Mouse (Mus musculus) lung, postnatal 14 days (tissue): ENCODE measurements around the gene Rpl18a.
A peak's percentile ranks its signal among the peaks of the same experiment; 100 is the strongest.

Experiments
- DNase-seq: peaks from one replicate; pipeline ENCODE4 v3.0.0; 2021

Rpl18a gene

GRCm38 (mm10) chr8:70897021-70897680 lies at the start of gene Rpl18a:
Gene Rpl18a (minus strand): TSS chr8:70897412.
- peak; percentile 92 for DNase-seq

DNA sequence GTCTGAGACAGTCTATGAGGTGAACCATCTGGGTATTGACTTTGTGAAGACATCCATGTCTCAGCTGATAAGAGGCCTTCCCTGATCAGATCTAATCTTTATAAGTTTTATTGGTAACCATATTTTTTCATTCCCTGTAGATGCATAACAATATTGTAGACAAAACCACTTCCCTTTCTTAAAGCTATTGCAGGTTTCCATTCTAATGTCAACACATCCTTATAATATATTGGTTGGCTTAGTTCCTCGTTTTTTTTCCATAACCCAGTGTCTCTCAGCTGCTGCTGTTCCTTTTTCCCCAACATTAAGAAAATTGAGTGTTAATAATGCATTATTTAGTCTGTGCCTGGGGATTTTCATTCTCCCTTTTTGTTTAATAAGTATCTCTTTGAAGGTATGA lies 46.0 kb upstream of the Rpl18a start:
- no peak for DNase-seq

DNA sequence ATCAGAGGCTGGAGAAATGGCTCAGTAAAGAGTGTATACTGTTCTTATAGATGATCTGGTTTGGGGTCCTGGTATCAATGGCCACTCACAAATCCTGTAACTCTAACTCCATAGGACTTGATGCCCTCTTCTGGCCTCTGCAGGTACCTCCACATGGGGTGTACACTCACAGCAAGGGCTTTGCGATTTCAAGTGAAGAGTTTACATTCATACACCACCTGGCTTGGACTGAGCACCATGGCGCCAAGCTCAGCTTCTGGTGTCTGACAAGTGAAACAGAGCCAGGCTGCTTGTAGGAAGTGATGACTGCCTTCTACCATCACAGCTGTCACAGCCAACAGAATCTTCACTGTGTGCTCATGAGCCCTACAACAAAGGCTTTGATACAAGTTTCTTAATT lies 44.3 kb upstream of the Rpl18a start:
- no peak for DNase-seq

DNA sequence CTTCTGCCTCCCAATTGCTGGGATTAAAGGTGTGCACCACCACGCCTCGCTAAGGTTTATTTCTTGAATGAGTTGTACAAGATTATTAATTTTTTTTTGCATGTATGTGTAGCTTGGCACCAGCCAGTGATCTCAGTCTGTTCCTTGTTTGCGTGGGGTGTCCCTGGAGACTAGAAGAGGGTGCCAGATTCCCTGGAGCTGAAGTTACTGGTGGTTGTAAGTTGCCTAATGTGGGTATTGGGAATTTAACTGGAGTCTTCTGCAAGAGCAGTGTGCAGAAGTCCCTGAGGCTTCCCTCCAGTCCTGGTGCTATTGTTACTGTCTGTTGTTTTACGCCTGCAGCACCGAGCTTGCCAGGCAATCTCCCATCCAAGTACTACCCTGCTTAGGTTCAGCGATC lies 40.0 kb upstream of the Rpl18a start:
- no peak for DNase-seq

DNA sequence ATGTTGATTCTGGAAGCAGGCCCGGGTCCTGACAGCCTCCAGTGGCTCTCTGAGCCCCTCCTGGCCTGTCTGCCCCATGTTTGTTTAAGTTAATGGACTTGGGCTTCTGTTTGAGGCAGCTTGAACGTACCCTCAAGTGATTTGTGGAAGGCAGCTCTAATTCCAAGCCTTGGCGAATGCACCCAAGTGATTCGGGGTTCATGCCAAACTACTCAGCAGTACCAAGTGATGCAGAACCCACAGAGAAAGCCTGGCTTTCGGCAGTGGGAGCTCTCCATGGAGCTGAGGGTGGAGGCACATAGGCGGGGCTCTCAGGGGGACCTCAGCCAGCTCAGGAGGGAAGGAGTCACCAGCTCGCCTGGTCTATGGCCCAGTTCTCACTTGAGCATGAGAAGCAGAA lies 37.6 kb upstream of the Rpl18a start:
- no peak for DNase-seq

GRCm38 (mm10) chr8:70933036-70933435 lies 35.8 kb upstream of the Rpl18a start:
- no peak for DNase-seq

- DNase-seq, result no peak
These were observed 34.5 kb upstream of the Rpl18a start for GRCm38 (mm10) chr8:70931731-70932130.

GRCm38 (mm10) chr8:70928778-70929322 lies 31.6 kb upstream of the Rpl18a start:
- no peak for DNase-seq

DNA sequence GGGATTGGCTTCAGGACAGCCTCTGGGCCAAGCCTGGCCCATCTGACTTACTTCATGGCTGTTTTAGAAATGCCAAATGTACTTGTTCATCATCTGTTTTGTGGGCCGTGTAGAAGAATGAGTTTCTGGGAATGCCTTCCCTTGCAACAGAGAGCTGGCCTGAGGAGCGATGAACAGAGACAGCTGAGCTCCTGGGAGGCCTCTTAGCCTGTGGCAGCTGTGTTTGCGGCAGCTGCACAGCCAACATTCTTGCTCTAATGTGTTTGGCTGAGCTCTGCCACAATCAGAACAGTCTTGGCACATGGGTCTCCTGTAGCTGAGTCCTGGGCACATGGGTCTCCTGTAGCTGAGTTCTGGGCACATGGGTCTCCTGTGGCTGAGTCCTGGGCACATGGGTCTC lies 30.9 kb upstream of the Rpl18a start:
- DNase-seq, result no peak

DNA sequence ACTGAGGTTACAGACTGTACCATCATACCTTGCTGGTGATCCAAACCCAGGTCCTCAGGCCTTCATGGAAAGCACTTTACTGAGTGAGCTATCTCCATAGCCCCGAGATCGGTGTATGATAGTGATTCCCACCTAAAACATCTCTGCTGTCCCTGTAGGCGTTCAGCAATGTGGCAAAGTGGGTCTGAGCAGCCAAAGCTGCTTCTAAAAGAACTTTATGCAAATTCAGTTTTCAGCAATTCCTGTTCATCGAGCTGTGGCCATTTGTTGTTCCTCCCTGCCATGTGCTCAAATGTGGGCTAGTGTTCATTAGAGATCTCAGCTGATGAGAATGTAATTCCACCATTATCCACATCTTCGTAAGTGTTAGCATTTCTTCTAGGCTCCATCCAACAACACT lies 29.2 kb upstream of the Rpl18a start:
- no peak for DNase-seq

DNA sequence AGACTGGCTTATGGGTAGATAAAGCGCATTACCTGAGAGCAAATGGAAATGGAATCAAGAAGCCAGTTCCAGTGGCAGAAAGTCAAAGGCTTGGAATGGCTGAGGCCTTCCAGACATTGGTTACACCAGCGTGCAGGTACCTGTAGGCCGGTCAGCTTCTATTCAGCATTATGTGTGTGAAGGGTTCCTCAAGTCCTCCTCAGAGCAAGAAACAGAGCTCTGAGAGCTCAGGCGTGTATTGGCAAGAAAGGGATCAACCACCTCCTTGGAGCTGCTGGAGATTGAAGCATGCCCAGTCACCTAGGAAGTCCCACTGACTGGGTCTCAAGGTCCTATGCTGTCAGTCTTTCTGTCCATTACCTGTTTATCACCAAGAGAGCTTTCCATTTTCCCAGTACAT lies 28.5 kb upstream of the Rpl18a start:
- no peak for DNase-seq

- no peak for DNase-seq
These were observed 26.9 kb upstream of the Rpl18a start for GRCm38 (mm10) chr8:70924151-70924550.

DNA sequence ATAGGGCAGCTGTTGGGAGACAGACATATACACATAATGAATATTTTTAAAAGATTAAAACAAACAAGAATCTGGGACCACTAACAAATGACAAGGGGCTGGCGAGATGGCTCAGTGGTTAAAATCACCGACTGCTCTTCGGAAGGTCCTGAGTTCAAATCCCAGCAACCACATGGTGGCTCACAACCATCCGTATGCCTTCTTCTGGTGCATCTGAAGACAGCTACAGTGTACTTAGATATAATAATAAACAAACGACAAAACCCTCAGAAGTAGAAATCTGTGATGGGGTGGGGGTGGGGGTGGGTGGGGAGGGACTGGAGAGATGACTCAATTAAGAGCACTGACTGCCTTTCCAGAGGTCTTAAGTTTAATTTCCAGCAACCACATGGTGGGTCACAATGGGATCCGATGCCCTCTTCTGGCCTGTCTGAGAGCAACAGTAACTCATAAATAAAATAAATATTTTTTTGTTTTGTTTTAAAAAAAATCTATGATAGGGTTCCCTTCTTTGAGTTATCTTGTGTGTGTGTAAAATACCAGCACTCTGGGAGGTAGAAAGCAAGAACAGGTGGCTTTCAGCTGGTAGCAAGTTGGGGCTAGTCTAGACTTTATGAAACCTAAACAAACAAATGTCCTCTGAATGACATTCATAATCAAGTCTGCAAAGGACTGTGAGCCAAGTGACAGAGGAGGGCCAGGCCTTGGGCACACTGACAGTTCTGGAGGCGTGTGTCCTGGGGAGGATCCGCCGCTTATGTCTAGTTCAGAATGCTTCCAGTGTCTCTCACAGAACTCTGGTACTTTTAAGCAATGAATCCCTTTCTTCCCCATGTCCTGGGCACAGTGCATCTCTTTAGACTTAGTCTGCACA lies 23.1 kb upstream of the Rpl18a start:
- no peak for DNase-seq

- DNase-seq, result no peak
These were observed 17.5 kb upstream of the Rpl18a start for GRCm38 (mm10) chr8:70914704-70915103.

- DNase-seq, result no peak
These were observed 16.3 kb upstream of the Rpl18a start for GRCm38 (mm10) chr8:70913523-70913922.

DNA sequence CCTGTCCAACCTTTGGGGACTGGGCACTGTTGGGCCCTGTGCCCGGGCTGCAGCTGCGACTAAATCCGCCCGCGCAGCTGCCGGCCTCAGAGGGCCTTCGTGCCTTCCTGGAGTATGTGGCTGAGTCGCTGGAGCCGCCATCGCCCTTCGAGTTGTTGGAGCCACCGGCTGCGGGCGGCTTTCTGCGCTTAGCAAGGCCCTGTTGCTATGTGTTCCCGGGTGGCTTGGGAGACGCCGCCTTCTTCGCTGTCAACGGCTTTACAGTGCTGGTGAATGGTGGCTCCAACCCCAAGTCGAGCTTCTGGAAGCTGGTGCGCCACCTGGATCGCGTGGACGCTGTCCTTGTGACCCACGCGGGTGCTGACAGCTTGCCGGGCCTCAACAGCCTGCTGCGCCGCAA lies 15.7 kb upstream of the Rpl18a start:
- DNase-seq, result no peak

GRCm38 (mm10) chr8:70911596-70911995 lies 14.4 kb upstream of the Rpl18a start:
- no peak for DNase-seq

- no peak for DNase-seq
These were observed 10.3 kb upstream of the Rpl18a start for GRCm38 (mm10) chr8:70907518-70907917.

DNA sequence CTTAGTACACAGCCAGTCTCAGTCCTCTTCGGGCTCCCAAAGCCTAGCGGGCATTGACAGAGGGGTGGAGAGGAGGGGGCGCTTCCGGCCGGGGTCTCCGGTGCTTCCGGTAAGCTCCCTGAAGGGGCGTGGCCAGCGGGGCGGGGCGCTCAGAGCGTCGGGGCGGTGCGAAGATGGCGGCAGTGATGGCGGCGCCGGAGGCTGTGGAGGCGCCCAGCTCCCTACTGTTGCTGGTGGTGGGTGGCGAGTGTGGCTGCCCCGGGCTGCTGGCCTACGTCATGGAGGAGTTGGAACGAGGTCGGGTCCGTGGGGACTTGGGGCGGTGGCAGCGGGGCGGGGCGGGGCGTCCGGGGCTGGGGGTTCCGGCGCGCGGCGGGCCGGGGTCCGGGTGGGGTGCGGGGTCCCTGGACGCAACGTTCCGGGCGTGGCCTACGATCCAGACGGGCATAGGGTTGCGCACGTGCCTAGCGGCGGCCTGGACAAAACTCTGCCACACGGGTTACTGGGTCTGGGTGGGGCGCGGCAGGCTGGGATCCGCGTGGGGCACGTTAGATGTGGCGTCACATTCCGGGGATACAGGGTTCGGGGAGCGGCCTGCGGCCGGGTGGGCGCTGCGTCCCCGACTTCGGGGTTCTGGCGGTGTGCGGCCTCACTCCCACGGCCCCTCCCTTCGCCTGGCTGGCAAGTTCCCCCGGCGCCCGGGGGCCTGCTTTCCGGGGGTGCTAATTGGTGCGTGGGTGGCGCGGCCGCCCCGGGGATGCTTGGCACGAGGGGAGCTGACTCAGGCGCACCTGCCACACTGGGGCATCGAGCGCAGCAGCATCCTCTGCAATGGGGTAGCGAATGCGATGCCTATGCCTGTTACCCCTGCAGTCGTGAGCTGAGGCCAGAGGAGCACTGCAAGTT lies 8.9 kb upstream of the Rpl18a start, which contains the start of gene Map1s:
Gene Map1s (plus strand): TSS at position 102 of the 906 bp plus-strand sequence.
- peak; percentile 72 for DNase-seq

DNA sequence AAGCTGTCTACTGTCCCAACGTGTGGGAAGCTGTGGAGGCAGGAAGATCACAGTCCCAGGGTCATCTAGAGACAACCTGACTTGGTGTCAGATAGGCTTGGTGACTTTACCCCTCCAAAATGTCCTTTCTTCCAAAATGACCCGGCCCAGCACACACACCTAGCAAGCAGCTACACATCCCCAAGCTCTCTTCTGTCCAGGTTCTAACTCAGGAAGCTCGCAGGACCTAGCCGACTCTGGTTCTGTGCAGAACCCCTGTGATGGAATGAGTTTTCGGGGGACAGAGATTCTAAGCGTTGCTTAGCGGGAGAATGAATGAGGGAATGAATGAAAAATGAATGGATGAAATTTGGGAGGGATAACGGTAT lies 8.2 kb upstream of the Rpl18a start:
- no peak for DNase-seq

GRCm38 (mm10) chr8:70904532-70904931 lies 7.3 kb upstream of the Rpl18a start:
- DNase-seq, result peak; percentile 55

- DNase-seq, result no peak
These were observed 6.4 kb upstream of the Rpl18a start for GRCm38 (mm10) chr8:70903582-70903981.

DNA sequence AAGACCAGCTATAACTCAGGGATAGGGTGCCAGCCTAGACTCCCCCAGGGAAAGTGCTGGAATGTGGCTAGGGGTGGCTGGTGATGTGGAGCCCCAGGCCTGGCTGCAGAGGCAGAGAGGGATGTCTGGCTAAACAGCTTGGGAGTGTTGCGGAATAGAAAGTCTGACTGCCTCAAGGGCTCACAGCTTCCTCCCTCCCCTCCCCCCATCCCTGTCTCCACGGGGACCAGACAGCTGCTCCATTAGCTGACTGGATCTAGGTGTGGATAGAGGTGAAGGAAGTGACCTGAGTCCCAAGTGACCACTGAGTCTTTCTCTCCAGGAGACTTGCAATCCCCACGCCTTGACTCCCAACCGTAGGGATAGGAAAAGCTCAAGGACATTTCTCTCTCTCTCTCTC lies 5.9 kb upstream of the Rpl18a start:
- no peak for DNase-seq
